Mouse (Mus musculus) forebrain, postnatal 0 days (tissue): ENCODE data around the gene Rpl13a. TPM values are rescaled to one million over a fixed set of nuclear protein-coding genes. Genes with fewer than 3 reads are reported as not detected.

Experiments
- ATAC-seq: fragments of 200-750 bp; cut with Nextera tagmentation; 2 replicates; pipeline ENCODE4 v1.8.0; 2017; ENCODE audit warnings: mild to moderate bottlenecking, moderate library complexity
- DNase-seq: peaks from one replicate; pipeline ENCODE4 v3.0.0-alpha.2; 2015
- H3K27ac ChIP-seq: fragments of 300-500 bp; sonication (generic); 2 replicates; pipeline ENCODE4 v1.5.1; 2014; ENCODE audit warnings: low read depth, mild to moderate bottlenecking, antibody characterized with exemption, low read length, moderate library complexity, mixed read lengths
- H3K27me3 ChIP-seq: fragments of 300-500 bp; sonication (generic); 2 replicates; pipeline ENCODE4 v1.6.1; 2014; ENCODE audit warnings: mild to moderate bottlenecking, low read length, mixed read lengths; ENCODE audit not compliant: insufficient read depth
- H3K36me3 ChIP-seq: fragments of 300-500 bp; sonication (generic); 2 replicates; pipeline ENCODE4 v1.6.1; 2014; ENCODE audit warnings: mild to moderate bottlenecking, moderate library complexity; ENCODE audit not compliant: insufficient read depth
- H3K4me1 ChIP-seq: fragments of 300-500 bp; sonication (generic); 2 replicates; pipeline ENCODE4 v1.6.1; 2014; ENCODE audit warnings: antibody characterized with exemption; ENCODE audit not compliant: insufficient read depth
- H3K4me2 ChIP-seq: fragments of 300-500 bp; sonication (generic); 2 replicates; pipeline ENCODE4 v1.6.1; 2014; ENCODE audit warnings: low read depth, mild to moderate bottlenecking, moderate library complexity
- H3K4me3 ChIP-seq: fragments of 300-500 bp; sonication (generic); 2 replicates; pipeline ENCODE4 v1.5.1; 2014; ENCODE audit warnings: low read depth, low read length, mixed read lengths
- H3K9ac ChIP-seq: fragments of 300-500 bp; sonication (generic); 2 replicates; pipeline ENCODE4 v1.6.1; 2014; ENCODE audit warnings: mild to moderate bottlenecking
- H3K9me3 ChIP-seq: fragments of 300-500 bp; sonication (generic); 2 replicates; pipeline ENCODE4 v1.6.1; 2016; ENCODE audit warnings: low read length
- CTCF ChIP-seq: sonication (generic); IDR thresholded peaks from 2 replicates; pipeline ENCODE4 v1.5.1; 2016; ENCODE audit warnings: antibody characterized with exemption, control low read depth, low read depth
- WGBS: fragments of 180-500 bp; shearing (Covaris S2); extraction: QIAGEN DNeasy Blood & Tissue Kit; methylation state at CpG from one replicate; pipeline ENCODE4 v1.1.7; 2014; 5-methylcytosine and 5-hydroxymethylcytosine counted together
- polyA plus RNA-seq: library from polyadenylated mRNA; unstranded; fragments of >200 nt; fragmentation: Nextera tagmentation; extraction: Ambion mirVana; gene quantifications from 2 replicates; pipeline ENCODE4 v1.2.1, GENCODE M21; 2015
- total RNA-seq: library from RNA; depleted of rRNA; stranded (reverse); fragments of >200 nt; gene quantifications from 2 replicates; pipeline ENCODE4 v1.2.3, GENCODE M21; 2014

Gene Rpl13a
- total and polyA plus RNA-seq, 2 experiments from 2014 or later = 852 to 2,018 TPM

GRCm38 (mm10) chr7:45135993-45136567 lies 7.5 kb upstream of the Rpl13a start, which contains the start of the genes Gm45713 and Flt3l:
Gm45713 (minus strand) TSS chr7:45136231.
Flt3l (minus strand) TSS chr7:45136432.
- 1% methylated on average over 28 of the region's 29 CpGs for WGBS
- H3K4me2 ChIP-seq = peak within 1 kb of the TSS; percentile 54
- no peaks in the 10 kb centered on the region for H3K9me3 ChIP-seq
- no peak within 1 kb of the TSS for H3K27ac ChIP-seq
- H3K4me3 ChIP-seq = peak within 1 kb of the TSS; percentile 31
- 0 out of 2 replicates have a peak, but pooled peaks cover 3% of the 10 kb centered on the region for H3K27me3 ChIP-seq
- no peaks in the 10 kb centered on the region for H3K36me3 ChIP-seq
- peak; percentile 90 for ATAC-seq
- H3K4me1 ChIP-seq = no peaks in the 10 kb centered on the region
- DNase-seq = peak; percentile 87
- peak within 1 kb of the TSS; percentile 43 for H3K9ac ChIP-seq
- peak; percentile 90 for TF ChIP-seq CTCF

- 80% methylated on average over 3 of the region's 3 CpGs for WGBS
- Histone ChIP-seq H3K27ac (no peak overlapping the region), H3K9me3 (no peaks in the 10 kb centered on the region), H3K4me2 (0 out of 2 replicates have a peak overlapping the region, but pooled peaks have one; percentile 54), H3K4me1 (no peaks in the 10 kb centered on the region), H3K27me3 (0 out of 2 replicates have a peak, but pooled peaks cover 3% of the 10 kb centered on the region), H3K9ac (no peak overlapping the region), H3K4me3 (no peak overlapping the region), H3K36me3 (no peaks in the 10 kb centered on the region)
- no peak for TF ChIP-seq CTCF
- DNase-seq (no peak), ATAC-seq (no peak)
Observed at GRCm38 (mm10) chr7:45135370-45135769, 6.8 kb upstream of the Rpl13a start.

- TF ChIP-seq CTCF = no peak
- Histone ChIP-seq H3K36me3 (no peaks in the 10 kb centered on the region), H3K4me3 (no peak overlapping the region), H3K27me3 (0 out of 2 replicates have a peak, but pooled peaks cover 3% of the 10 kb centered on the region), H3K27ac (no peak overlapping the region), H3K4me2 (no peak overlapping the region), H3K9ac (no peak overlapping the region), H3K4me1 (0 out of 2 replicates have a peak, but pooled peaks cover 3% of the 10 kb centered on the region), H3K9me3 (no peaks in the 10 kb centered on the region)
- WGBS = 11% methylated on average over 12 of the region's 12 CpGs
- ATAC-seq (no peak), DNase-seq (no peak)
Observed at GRCm38 (mm10) chr7:45134544-45135026, 6.0 kb upstream of the Rpl13a start.

- Histone ChIP-seq H3K9ac (no peak overlapping the region), H3K27me3 (0 out of 2 replicates have a peak, but pooled peaks cover 3% of the 10 kb centered on the region), H3K4me2 (no peak overlapping the region), H3K4me3 (no peak overlapping the region), H3K27ac (no peak overlapping the region), H3K36me3 (no peaks in the 10 kb centered on the region), H3K9me3 (no peaks in the 10 kb centered on the region), H3K4me1 (0 out of 2 replicates have a peak, but pooled peaks cover 3% of the 10 kb centered on the region)
- ATAC-seq = no peak
- no peak for DNase-seq
- TF ChIP-seq CTCF = no peak
- WGBS = 79% methylated on average over 8 of the region's 8 CpGs
Observed at GRCm38 (mm10) chr7:45133446-45134159, 5.0 kb upstream of the Rpl13a start.

- Histone ChIP-seq H3K4me3 (no peak overlapping the region), H3K27ac (no peak overlapping the region), H3K9ac (no peak overlapping the region), H3K27me3 (no peaks in the 10 kb centered on the region), H3K9me3 (no peaks in the 10 kb centered on the region), H3K4me2 (no peak overlapping the region), H3K4me1 (peaks cover 3% of the 10 kb centered on the region; the same call in 1 of the 2 replicates), H3K36me3 (peaks cover 4% of the 10 kb centered on the region)
- WGBS = 74% methylated on average over 11 of the region's 11 CpGs
- DNase-seq (no peak), ATAC-seq (no peak)
- no peak for TF ChIP-seq CTCF
Observed at GRCm38 (mm10) chr7:45131850-45132249, 3.3 kb upstream of the Rpl13a start.

- Histone ChIP-seq H3K27me3 (no peaks in the 10 kb centered on the region), H3K4me3 (peak overlapping the region; percentile 44; the same call in 1 of the 2 replicates), H3K4me1 (peaks cover 3% of the 10 kb centered on the region; the same call in 1 of the 2 replicates), H3K9ac (peak overlapping the region; percentile 73), H3K27ac (peak overlapping the region; percentile 93), H3K4me2 (peak overlapping the region; percentile 57), H3K9me3 (no peaks in the 10 kb centered on the region), H3K36me3 (peaks cover 24% of the 10 kb centered on the region)
- WGBS = 70% methylated on average over 15 of the region's 15 CpGs
- ATAC-seq (no peak), DNase-seq (no peak)
- TF ChIP-seq CTCF = no peak
Observed at GRCm38 (mm10) chr7:45129776-45130512, 1.4 kb upstream of the Rpl13a start.
